Mouse (Mus musculus) gastrocnemius, postnatal 36 days (tissue): ENCODE data around the gene Grin2b. TPM values are rescaled to one million over a fixed set of nuclear protein-coding genes. Genes with fewer than 3 reads are reported as not detected.

Source experiments
- DNase-seq, 2 experiments: peaks; one replicate each; pipeline ENCODE4 v3.0.0; 2022
- intact Hi-C: fragments of 180-260 bp; cut with DNase I; formaldehyde crosslinking; loops from one replicate; pipeline ENCODE4 v1.15.1; 2025
- long read RNA-seq, 2 experiments: library from polyadenylated mRNA; stranded (forward); transcript quantifications; one replicate each; pipeline ENCODE4 v2.0.0; 2021
- total RNA-seq, 2 experiments: library from RNA; stranded (reverse); gene quantifications; 2 replicates each; pipeline ENCODE4 v1.2.3; 2021

Gene Grin2b
- total RNA-seq = under 1 TPM; 0.02 to 0.03 TPM
- long read RNA-seq, experiment 1, partial matches to known transcripts = 0 of 3 reads
- long read RNA-seq, experiment 1, other reads (novel, unspliced or antisense) = 3 of 3 reads
- long read RNA-seq, experiment 2, partial matches to known transcripts = 0 of 3 reads
- long read RNA-seq, experiment 2, other reads (novel, unspliced or antisense) = 3 of 3 reads

- no peak for DNase-seq
- intact Hi-C loops = loop anchor here (10.0 kb wide), 1 partner anchor 269 kb away; no protein-coding TSS in a partner anchor
These were observed at the start of gene Grin2b for GRCm38 (mm10) chr6:136173191-136173896. Gene Grin2b (minus strand): TSS chr6:136173511.

DNA sequence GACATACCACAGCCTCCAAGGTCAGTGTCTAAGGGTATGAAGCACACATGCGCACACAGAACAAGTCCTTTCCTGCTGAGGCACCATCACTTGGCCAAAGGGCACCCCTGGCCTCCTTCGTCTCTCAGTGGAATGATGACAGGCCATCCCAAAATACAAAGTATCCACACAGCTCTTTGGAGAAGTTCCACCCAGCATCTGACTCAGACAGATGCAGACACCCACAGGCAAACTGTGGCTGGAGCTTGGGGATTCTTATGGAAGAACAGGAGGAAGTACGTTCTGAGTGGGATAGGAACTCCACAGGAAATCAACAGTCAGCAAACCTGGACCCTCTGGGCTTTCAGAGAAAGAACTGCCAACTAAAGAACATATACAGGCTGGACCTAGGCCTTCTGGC, 48.6 kb upstream of the Grin2b start:
- intact Hi-C loops = no loop called here
- DNase-seq = no peak

- intact Hi-C loops = no loop called here
- DNase-seq = no peak
These were observed 37.1 kb upstream of the Grin2b start for GRCm38 (mm10) chr6:136210442-136210841.

DNA sequence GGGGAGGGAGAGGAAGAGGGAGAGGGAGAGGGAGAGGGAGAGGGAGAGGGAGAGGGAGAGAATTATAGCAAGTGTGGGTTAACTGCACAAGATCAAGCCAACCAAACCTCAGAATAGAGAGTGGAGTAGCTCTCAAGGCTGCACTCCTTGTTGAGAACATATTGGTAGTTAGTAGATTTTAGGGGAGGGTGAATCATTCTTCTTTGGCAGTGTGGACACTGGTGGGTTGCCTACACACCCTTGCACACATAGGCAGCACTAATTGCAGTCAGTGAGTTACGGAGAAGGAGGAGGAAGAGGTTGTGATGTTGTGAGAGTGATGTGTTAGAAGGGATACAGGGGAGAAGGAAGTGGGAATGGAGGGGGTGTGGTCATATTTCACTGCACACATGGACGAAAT, 26.5 kb upstream of the Grin2b start:
- intact Hi-C loops = no loop called here
- DNase-seq = no peak

DNA sequence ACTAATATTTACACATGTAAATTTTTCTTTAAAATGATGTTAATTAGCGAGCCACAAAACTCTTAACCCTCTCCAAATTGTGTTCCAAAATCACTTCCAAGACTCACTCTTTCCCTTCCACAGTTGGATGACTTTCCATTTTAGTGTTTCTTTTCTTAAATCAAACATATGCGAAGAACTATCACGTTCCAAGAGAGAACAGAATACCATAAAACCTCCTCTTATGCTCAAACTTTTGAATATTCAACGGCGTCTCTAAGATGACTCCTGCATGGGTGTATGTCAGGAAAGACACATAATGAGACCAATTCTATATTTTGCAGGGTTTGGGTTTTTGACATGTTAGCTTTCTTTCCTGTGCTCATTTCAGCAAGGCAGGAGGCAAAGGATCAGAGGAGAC, 21.3 kb upstream of the Grin2b start:
- intact Hi-C loops = no loop called here
- no peak for DNase-seq

DNA sequence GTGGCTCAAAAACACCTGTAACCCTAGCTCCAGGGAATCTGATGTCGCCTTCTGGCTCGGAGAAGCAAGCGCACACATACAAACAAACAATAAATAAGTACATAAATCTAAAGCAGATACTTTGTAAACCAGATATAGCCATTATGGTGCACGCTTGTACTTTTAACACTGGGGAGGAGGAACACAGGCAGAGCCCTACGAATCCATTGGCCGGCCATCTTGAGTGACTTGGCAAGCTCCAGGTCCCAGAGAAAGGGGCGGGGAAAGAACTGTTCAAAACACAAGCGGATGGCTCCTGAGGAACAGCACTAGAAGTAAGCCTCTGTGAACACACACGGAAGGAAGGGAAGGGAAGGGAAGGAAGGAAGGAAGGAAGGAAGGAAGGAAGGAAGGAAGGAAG, 4.8 kb upstream of the Grin2b start:
- DNase-seq = no peak
- intact Hi-C loops = loop anchor here (10.0 kb wide), 1 partner anchor 273 kb away; no protein-coding TSS in a partner anchor

DNA sequence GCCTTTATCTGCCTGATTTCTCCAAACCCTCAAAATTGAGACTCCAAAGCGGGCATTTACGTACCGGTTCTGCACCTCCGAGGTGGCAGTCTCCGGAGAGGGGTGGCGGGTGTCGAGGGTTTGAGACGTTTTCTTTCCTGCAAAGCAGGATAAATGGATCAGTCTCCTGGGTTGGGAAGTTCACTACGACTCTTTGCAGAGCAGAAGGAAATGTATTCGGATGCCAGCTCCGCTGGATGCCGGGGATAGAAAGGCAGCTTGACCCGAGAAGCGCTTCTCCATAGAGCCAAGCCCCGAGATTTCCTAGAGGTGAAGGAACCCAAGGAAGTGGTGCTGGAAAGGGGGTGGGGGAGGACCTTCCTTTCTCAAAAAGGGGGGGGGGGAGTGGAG, 515 bp downstream of the Grin2b start:
- intact Hi-C loops = loop anchor here (10.0 kb wide), 1 partner anchor 268 kb away; no protein-coding TSS in a partner anchor
- DNase-seq = no peak

GRCm38 (mm10) chr6:136172172-136172651, 1.1 kb downstream of the Grin2b start:
- intact Hi-C loops = loop anchor here (10.0 kb wide), 1 partner anchor 267 kb away; no protein-coding TSS in a partner anchor
- no peak for DNase-seq

GRCm38 (mm10) chr6:136171343-136171742, 2.0 kb downstream of the Grin2b start:
- DNase-seq = no peak
- intact Hi-C loops = loop anchor here (10.0 kb wide), 1 partner anchor 267 kb away; no protein-coding TSS in a partner anchor

DNA sequence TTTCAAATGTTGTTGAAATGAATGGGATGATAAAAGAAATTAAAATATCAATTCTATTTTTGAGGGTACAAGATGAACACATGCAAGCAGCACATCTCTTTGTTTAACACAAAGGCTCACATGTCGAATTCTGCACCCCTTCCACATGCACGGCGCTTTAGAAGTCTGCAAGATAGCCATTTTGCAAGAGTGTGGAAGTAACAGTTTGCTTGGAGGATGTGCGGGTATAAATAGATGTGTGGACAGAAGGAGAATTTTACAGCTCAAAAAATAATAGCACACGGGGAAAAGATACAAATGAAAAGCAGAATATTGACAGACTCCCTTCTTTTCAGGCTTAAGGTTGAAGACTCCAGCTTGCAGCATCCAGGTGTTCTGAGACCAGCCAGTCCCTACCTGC, 2.9 kb downstream of the Grin2b start:
- intact Hi-C loops = loop anchor here (10.0 kb wide), 1 partner anchor 266 kb away; no protein-coding TSS in a partner anchor

DNA sequence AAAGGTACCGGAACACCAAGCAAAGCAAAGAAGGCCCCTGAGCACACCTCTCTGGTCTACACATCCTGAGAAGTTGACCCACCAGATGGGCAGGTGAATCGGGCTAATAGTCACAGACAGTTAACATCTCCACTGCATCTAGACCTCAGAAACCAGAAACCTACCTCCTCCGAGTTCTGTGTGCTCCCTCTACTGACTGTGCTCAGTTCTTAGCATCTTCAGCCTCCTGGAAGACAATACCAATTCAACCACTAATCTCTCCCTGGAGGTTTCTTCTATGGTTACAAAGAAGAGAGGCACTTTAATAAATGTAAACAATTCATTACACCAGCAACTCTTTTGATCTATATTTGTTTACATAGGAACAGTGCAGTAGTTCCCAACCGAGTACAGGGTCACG, 6.0 kb downstream of the Grin2b start:
- DNase-seq = no peak
- intact Hi-C loops = no loop called here

More for the DNA sequence above, 2.9 kb downstream of the Grin2b start:
- DNase-seq = no peak

GRCm38 (mm10) chr6:136165443-136166077, 7.8 kb downstream of the Grin2b start:
- no peak for DNase-seq
- intact Hi-C loops = no loop called here

DNA sequence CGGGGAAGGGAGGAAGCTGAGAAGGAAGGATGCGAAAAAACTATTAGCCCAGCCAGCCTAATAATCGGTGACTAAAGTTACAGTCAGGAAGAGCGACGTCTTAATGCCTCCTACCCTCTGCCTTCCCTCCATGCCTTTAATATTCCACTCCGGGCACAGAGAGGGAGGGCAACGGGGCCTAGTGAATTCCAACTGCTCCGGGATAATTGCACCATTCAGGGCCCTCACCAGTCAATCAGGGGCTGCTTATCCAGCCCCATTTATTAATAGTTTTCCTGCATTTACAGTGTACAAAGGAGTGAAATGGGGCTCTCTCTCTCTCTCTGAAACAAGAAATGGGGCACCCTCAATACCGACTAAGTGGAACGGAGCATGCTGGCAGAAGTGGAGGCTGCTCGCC, 11.2 kb downstream of the Grin2b start:
- DNase-seq = no peak
- intact Hi-C loops = no loop called here

DNA sequence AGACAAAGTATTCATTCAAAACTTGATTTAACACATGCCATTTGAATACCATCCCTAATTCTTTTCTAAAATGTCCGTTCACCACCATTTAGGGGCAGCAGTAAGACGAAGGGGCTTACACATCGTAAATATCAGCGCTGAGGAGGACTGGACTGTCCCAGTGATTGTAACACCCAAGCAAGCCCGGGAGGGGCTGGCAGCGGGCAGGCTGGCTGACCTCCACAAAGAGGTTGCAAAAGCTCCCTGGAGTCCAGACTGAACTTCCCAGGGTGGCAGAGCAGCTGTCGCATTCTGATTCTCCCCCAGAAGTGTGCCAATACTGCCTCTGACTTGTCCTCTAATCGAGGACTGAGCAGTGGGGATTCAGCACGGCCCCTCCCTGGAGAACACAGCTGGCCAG, 19.9 kb downstream of the Grin2b start:
- DNase-seq = peak in 1 of 2 experiments; percentile 14

GRCm38 (mm10) chr6:136150064-136150463, 23.2 kb downstream of the Grin2b start:
- intact Hi-C loops = no loop called here
- no peak for DNase-seq

More for the DNA sequence above, 19.9 kb downstream of the Grin2b start:
- intact Hi-C loops = no loop called here

GRCm38 (mm10) chr6:136139967-136140366, 33.3 kb downstream of the Grin2b start:
- DNase-seq = no peak
- intact Hi-C loops = no loop called here

GRCm38 (mm10) chr6:136130456-136130855, 42.9 kb downstream of the Grin2b start:
- no peak for DNase-seq
- intact Hi-C loops = loop anchor here (2.0 kb wide), 1 partner anchor 224 kb away; no protein-coding TSS in a partner anchor

DNA sequence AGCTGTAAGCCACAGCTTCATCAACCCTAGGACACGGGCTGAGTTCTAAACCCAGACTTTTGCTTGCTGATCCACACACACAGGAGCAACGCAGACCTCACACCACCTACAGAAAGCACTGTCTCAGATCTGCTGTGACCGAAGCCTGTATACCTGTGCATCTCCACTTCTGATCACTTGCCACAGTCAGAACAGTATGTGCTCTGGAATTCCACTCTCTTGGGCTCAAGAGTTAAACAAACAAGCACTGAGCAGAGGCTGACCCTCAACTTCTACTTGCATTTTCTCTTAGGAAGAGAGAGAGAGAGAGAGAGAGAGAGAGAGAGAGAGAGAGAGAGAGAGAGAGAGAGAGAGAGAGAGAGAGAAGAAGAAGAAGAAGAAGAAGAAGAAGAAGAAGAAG, 50.7 kb downstream of the Grin2b start:
- intact Hi-C loops = no loop called here
- no peak for DNase-seq

- DNase-seq = no peak
- intact Hi-C loops = no loop called here
These were observed 55.9 kb downstream of the Grin2b start for GRCm38 (mm10) chr6:136117390-136117789.

DNA sequence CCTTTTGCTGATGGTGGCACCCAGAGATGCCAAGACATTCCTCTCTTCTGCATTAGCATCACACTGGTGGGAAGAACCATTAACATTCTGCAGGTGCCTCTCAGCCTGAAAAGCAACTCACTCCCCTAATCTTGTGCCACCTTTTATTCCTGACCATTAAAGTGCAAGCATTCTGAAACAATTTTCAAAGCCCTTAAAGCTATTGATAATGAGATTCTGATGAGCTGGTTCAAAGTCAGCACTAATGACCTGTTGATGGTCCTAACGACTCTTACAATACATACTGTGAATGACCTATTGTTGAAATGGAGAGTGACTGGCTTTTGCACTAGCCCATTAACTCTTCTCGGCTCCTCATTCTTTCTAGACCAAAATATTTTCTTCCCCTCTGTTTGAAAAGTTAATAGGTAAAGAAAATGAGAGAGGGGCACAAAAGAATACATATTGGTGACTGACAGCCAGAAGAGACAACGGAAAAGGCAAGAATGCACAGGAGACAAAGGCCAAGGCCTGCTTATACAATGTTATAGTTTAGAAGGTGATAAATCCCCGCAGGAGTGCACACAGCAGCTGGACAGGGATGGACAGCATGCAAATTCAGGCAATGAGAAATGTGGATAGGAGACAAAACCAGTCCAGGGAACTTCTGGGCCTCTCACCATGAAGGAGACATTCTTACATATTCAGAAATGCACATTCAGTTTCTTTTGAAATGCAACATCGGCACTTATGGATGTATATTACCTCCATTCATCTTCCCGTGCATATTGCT, 59.5 kb downstream of the Grin2b start:
- intact Hi-C loops = no loop called here
- no peak for DNase-seq
